Mouse (Mus musculus): ENCODE data around the gene Comt.

- peak; percentile 41; the same call in 1 of the 2 replicates for TF ChIP-seq CTCF (IDR thresholded peaks at IDR 0.05; ENCODE audit: control insufficient read depth, insufficient read depth, low read length)
- peak; percentile 68; the same call in 1 of the 2 replicates for TF ChIP-seq POLR2A (IDR thresholded peaks at IDR 0.05; ENCODE audit: borderline replicate concordance, control insufficient read depth, low read depth, low read length)
Measured at GRCm38 (mm10) chr16:18426215-18426791, 349 bp downstream of the Comt start, which contains the start of gene Txnrd2.

Measured in bone marrow, adult 2 months (tissue).